Mouse (Mus musculus) embryo, embryonic 9.5 days (tissue): ENCODE measurements at regions not wholly inside any gene's neighbourhood (a gene's known extent, or its start where the extent isn't known, plus 50 kb on each side); places are given as distances from the start of the nearest gene placed in this dataset.
A peak's percentile ranks its signal among the peaks of the same experiment; 100 is the strongest.

ENCODE experiments used
- DNase-seq: peaks from one replicate; pipeline ENCODE4 v3.0.0-alpha.2; 2017; ENCODE audit errors: extremely low spot score

- no peak for DNase-seq
Observed at GRCm38 (mm10) chr4:142860441-142860840, 352.4 kb downstream of the Prdm2 start.

DNA sequence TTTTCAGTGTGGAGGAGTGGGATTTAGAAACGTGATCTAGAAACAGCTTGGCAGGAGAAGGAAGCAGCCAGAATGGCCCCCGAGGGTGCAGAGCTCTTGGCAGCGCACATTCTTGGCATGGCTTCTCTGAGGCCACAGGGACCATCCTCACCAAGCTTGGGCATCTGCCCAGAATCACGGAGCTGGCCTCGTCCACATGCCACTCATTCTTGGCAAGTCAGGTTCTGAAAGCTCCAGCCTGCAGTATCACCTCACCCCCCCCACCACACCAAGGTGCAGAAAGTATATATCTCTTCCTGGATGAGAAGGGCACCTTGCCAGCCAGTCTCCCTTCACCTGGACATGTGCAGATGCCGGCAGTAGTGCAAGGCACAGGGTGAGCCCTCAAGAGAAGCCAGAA, 356.2 kb downstream of the Prdm2 start:
- no peak for DNase-seq

DNA sequence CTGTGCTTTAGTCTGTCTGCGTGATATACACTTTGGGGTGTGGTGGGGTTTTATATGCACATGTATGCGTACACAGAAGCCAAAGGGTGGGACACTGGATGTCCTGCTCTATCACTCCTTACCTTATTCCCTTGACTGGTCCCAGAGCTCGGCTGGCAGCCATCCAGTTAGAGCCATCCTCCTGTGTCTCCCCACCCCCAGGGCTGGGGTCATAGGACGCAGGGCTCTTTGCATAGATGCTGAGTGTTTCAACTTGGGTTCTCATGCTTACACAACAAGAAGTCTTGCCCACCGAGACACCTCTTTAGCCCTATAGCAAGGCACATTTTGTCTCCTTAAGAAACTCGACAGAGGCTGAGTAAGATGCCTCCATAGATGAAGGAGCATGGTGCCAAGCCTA, 357.2 kb downstream of the Prdm2 start:
- DNase-seq, result no peak

DNA sequence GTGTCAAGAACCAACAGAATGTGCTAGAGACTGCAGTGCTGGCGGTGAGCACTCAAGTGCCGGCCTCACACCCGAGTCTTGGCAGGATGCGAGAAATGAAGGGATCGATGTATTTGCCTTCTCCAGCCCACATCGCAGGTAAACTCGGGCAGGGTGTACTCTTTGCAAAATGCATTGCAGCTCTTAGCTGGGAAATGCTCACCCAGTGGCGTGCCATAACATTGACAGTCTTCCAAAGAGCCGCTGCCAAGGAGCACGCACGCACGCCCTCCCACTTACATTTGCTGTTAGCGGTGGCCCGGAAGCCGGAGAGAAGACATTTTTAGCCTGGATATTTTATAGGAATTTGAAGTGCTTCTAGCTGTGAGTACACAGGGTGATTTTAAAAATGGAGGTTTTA, 358.9 kb downstream of the Prdm2 start:
- DNase-seq, result no peak

DNA sequence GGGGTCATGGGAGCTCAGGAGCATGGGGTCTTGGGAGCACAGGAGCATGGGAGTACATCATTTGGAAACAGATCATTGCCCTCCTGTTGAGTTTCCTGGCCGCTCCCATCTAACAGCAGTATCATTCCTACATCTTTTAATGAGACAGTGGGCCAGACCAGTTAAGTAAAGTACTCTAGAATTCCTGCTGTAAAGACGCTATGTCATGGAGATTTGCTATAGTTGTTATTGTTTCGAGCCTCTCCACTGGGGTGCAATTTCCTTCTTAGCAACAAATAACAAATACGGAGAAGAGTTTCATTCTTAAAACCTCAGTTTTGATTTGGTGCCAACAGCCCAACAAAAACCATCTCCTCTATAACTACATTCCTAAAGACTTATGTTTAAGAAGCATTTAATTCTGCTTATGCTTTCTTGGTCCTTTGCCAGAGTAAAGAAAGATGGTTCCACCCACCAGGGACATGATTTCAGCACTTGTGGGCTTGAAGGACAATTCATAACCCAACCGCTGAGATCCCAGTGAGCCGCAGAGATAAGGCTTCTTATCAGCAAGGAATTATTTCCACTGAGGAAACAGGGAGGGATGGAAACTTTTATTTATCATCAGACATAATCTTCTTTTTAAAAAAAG, 367.6 kb downstream of the Prdm2 start:
- DNase-seq, result no peak

- DNase-seq, result peak; percentile 28
Observed at GRCm38 (mm10) chr4:142839540-142839939, 373.3 kb downstream of the Prdm2 start.

GRCm38 (mm10) chr4:142838363-142838964, 374.3 kb downstream of the Prdm2 start:
- DNase-seq, result no peak

- no peak for DNase-seq
Observed at GRCm38 (mm10) chr4:142837636-142838035, 375.2 kb downstream of the Prdm2 start.

GRCm38 (mm10) chr4:142829711-142830110, 383.1 kb downstream of the Prdm2 start:
- no peak for DNase-seq

DNA sequence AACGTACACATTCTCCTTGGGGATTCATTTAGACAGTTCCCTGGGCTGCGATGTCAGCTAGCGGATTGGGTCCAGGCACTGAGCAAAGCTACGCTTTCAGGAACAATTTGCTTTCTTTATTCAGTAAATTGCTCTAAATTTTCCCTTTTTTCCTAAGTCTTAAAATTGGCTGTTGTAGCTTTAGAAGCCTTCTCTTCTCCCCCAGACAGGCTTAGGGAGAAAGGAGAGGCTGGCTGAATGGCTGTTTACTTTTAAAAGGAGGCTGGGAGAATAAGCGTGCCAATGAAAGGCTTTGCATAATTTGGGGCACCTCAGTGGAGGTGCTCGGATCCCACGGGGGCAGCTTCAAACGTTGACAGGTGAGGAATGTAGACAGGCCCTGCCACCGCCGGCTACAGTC, 383.8 kb downstream of the Prdm2 start:
- DNase-seq, result no peak

DNA sequence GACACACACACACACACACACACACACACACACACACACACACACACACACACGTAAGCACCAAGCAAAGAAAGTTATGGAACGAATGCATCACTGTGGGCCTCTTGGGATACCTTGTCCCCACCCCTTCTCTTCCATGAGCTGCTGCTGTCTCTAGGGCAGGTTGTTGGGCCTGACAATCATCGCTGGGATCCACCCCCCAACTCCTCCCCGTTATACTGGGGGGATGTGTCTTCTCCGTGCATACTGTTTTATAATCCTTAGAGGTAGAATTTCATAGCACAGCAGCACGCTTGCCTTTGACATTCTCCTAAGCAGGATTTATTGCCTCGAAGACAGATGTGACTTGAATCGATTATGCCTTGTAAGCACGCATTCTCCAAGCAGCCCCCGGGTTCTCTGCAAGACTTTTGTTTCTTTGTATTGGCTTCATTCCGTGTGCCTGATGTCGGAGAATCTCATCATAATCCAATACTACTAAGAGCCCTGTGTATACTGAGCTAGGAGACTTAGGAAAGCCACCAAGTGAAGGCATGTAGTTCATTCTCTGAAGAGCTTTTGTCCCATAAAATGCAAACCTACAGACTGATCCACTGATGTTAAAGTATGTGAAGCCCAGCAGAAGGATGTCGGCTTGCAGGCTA, 386.4 kb downstream of the Prdm2 start:
- peak; percentile 5 for DNase-seq

GRCm38 (mm10) chr4:142825786-142826185, 387.0 kb downstream of the Prdm2 start:
- no peak for DNase-seq

DNA sequence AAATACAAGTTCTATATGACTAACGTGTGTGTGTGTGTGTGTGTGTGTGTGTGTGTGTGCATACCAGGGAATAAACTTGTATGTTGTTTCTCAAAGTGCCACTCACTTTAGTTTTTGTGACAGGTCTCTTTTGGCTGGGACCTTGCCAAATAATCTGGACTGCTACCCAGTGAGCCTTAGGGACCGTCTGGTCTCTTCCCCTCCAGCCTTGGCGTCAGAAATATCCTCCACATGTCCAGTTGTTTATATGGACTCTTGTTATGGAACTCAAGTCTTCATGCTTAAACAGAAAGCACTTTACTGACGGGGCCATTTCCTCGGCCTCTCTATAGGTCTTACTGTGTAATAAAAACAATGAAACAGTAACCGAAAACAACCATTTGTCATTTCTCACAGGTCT, 394.4 kb downstream of the Prdm2 start:
- DNase-seq, result no peak

DNA sequence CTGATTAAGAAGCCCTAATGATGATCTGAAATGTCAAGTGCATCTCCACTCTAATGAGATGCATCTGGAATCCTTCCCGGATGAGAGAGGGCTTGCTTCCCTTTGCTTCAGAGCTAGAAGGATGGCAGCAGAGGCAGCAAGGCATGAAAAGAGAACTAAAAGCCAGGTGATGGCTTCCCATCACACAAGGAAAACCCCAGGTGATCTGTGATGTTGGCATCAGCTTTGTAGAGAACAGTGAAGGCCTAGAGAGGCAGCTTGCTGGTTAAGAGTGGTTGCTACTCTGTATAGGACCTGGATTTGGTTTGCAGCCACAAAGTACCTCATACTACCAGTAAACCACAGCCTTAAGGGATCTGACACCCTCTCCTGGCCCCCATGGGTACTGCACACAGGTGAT, 395.8 kb downstream of the Prdm2 start:
- DNase-seq, result no peak

GRCm38 (mm10) chr4:142803819-142804218, 409.0 kb downstream of the Prdm2 start:
- no peak for DNase-seq

GRCm38 (mm10) chr4:142799291-142799690, 413.5 kb downstream of the Prdm2 start:
- no peak for DNase-seq

- DNase-seq, result no peak
Observed at GRCm38 (mm10) chr4:142798834-142799233, 414.0 kb downstream of the Prdm2 start.

DNA sequence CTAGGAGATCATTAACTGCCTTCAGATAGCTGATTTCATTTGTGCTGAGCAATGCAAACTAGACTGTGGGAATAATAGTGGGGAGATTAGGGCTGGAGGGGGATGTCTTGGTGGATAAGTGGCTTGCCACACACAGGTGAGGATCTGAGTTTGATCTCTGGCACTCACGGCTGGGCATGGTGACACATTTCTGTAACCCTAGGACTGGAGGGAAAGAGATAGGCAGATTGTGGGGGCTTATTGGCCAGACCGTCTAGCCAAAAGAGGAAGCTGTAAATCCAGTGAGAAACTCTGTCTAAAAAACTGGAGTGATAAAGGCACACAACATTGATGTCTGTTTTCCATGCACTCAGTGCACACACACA, 420.2 kb downstream of the Prdm2 start:
- no peak for DNase-seq

- no peak for DNase-seq
Observed at GRCm38 (mm10) chr4:142791823-142792605, 420.8 kb downstream of the Prdm2 start.

DNA sequence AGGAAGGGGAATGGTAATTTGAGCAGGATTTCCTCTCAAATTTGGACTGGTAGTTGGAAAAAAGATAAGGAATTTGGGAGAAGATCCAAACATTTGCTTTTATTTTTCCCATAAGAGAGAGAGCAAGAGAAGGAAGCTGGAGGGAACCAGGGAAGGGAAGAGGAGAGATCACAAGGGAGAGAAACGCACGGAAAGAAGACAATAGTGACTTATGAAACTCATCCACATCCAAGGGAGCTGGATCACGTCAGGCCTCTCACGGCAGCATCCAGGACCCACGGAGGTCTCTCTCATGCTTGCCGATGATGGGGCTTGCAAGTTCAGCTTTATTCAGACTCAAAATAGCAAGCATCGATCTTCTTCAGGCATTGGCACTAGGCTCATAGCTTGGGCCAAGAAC, 423.7 kb downstream of the Prdm2 start:
- no peak for DNase-seq

DNA sequence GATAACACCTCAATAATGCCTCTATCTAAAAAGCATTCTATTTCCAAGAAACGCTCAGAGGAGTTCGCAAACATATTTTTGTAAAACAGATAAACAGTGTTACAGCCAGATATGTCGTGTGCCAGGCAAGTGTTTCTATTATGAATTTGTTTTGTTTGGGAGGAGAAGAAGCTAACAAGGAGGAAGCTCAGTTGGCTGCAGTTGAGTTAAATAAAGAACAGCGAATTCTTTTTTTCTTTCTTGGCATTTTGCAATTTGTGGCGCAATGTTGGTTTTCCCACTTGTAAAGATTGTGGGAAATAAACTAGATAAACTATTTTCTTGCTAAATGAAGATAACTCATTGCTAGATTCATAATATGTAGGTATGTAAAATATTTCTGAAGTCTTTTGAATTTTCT, 427.4 kb downstream of the Prdm2 start:
- no peak for DNase-seq

- peak; percentile 54 for DNase-seq
Observed at GRCm38 (mm10) chr4:142776711-142777411, 435.9 kb downstream of the Prdm2 start.
